Mouse (Mus musculus) Patski (cell line): ENCODE results near the gene Gm28047. TPM values are rescaled to one million over a fixed set of nuclear protein-coding genes. Genes with fewer than 3 reads are reported as not detected.

Experiments
- ATAC-seq: fragments of 100-300 bp; one replicate; pipeline ENCODE4 v1.8.0; 2021
- CTCF ChIA-PET: fragments of 350-600 bp; sonication (Branson Sonifier 250); formaldehyde crosslinking; loops from one replicate; lab custom pipeline; 2022; ENCODE audit warnings: inconsistent platforms; lab: Charles Lee
- POLR2A ChIA-PET: fragments of 350-600 bp; sonication (Branson Sonifier 250); formaldehyde crosslinking; loops from one replicate; lab custom pipeline; 2022; ENCODE audit warnings: antibody characterized with exemption, inconsistent platforms; lab: Charles Lee
- DNase-seq: peaks from one replicate; pipeline ENCODE4 v3.0.0-alpha.2; 2011; ENCODE audit warnings: low read depth, low spot score
- H3K27me3 ChIP-seq: fragments of 371-371 bp; one replicate; pipeline ENCODE4 v1.5.1; 2021
- CTCF ChIP-seq: fragments of 100-300 bp; IDR thresholded peaks from one replicate; pipeline ENCODE4 v1.5.1; 2021
- in situ Hi-C: fragments of 300-500 bp; cut with MboI; formaldehyde crosslinking; loops from 3 replicates; pipeline ENCODE4 v1.11.1; 2018; ENCODE audit warnings: low pct_unique_long_range_greater_than_20kb, mixed read lengths
- polyA plus RNA-seq: library from polyadenylated mRNA; unstranded; gene quantifications from one replicate; pipeline ENCODE4 v1.2.3, GENCODE M21; 2021

The Gm28047 gene
- polyA plus RNA-seq, 1 experiment from 2014 or later = not detected

- no peak for ATAC-seq
- no peak for DNase-seq
- POLR2A ChIA-PET = interaction anchor here (0.5 to 2.5 kb wide), 3 partner anchors 10 to 14 kb away, joined by 3 to 8 read pairs (median 5); no protein-coding TSS in a partner anchor
- TF ChIP-seq CTCF = no peak
- in situ Hi-C loops = no loop called here
- CTCF ChIA-PET = interaction anchor here (0.9 to 1.5 kb wide), 2 partner anchors 13 to 14 kb away, joined by 3 to 6 read pairs; partner anchors contain the start of gene Npff
- H3K27me3 ChIP-seq = no peaks in the 10 kb centered on the region
Measured at GRCm38 (mm10) chr15:102511285-102511833, 113.5 kb downstream of the Gm28047 start.

DNA sequence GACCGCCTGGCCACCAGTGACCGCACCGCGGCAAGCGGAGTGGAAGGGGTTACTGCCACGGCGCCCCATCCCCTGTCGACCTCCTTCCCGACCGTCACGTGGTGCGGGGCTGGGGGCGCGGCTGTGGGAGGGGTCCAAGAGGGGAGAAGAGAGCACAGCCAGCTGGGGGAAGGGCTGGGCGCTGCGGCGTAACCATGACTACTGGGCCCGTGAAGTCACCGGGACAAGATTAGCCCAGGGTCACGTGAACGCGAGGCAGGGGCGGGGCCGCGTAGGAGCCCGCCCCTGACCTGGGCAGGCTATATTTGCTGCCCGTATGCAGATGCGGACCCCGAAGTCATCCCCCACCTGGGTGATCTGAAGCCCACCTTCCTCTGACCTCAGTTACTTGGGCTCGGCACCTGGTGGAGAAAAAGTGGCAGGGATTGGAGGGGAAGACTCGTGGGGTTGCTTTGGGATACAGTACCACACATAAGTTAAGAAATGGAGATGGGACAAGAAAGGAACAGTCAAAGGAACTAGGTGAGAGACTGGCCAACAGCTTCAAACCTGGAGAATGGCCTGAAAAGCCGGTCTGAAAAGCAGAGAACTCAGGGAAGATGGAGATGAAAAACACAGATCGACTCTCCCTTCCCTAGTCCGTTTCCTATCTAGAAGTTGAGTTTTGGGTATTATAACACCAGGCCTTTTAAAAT is 114.1 kb downstream of the Gm28047 start:
- ATAC-seq (peak; percentile 78), DNase-seq (peak; percentile 51)
- CTCF ChIA-PET = interaction anchor here (0.9 to 1.5 kb wide), 3 partner anchors 12 to 14 kb away, joined by 3 to 6 read pairs (median 3); partner anchors contain the start of gene Npff
- no peak for TF ChIP-seq CTCF
- in situ Hi-C loops = no loop called here
- POLR2A ChIA-PET = interaction anchor here (1.1 to 2.5 kb wide), 3 partner anchors 8 to 11 kb away, joined by 5 to 8 read pairs (median 6); partner anchors contain the start of gene Tarbp2
- no peaks in the 10 kb centered on the region for H3K27me3 ChIP-seq

GRCm38 (mm10) chr15:102510110-102510509 is 114.8 kb downstream of the Gm28047 start:
- DNase-seq (no peak), ATAC-seq (peak; percentile 11)
- no peaks in the 10 kb centered on the region for H3K27me3 ChIP-seq
- no peak for TF ChIP-seq CTCF
- CTCF ChIA-PET = interaction anchor here (1.1 to 1.5 kb wide), 2 partner anchors 14 to 15 kb away, joined by 3 to 6 read pairs; partner anchors contain the start of gene Npff
- in situ Hi-C loops = no loop called here
- POLR2A ChIA-PET = interaction anchor here (1.1 to 2.5 kb wide), 3 partner anchors 9 to 10 kb away, joined by 5 to 8 read pairs (median 6); partner anchors contain the start of gene Tarbp2

DNA sequence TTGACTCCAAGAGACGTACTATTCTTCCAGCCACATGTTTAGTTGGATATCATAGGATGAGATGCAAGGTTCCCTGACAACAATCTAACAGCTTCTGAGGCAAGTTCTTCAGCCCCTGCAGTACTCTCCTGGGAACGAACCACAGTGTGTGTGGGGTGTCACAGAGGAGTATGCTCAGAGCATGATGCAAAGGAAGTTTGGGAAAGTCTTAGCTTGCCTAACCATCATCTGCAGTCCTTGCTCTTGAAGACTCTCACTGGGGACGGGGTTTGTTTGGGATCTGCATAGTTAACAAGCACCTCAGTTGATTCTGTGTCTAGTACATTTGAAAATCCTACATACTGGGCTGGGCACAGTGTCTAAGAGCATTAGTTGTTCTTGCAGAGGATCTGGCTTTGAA is 116.5 kb downstream of the Gm28047 start:
- ATAC-seq (no peak), DNase-seq (no peak)
- in situ Hi-C loops = no loop called here
- no peak for TF ChIP-seq CTCF
- POLR2A ChIA-PET = interaction anchor here (0.6 to 2.5 kb wide), 3 partner anchors 9 to 12 kb away, joined by 3 to 8 read pairs (median 6); partner anchors contain the start of gene Tarbp2
- CTCF ChIA-PET = interaction anchor here (1.2 to 1.4 kb wide), 2 partner anchors 10 to 14 kb away, joined by 3 read pairs; partner anchors contain the start of gene Tarbp2
- no peaks in the 10 kb centered on the region for H3K27me3 ChIP-seq

- H3K27me3 ChIP-seq = no peaks in the 10 kb centered on the region
- no peak for ATAC-seq
- DNase-seq = no peak
- POLR2A ChIA-PET = interaction anchor here (1.2 to 2.5 kb wide), 2 partner anchors 11 to 13 kb away, joined by 6 to 8 read pairs; no protein-coding TSS in a partner anchor
- in situ Hi-C loops = no loop called here
- CTCF ChIA-PET = interaction anchor here (0.8 to 1.9 kb wide), 3 partner anchors 9 to 18 kb away, joined by 3 to 5 read pairs (median 3); partner anchors contain the start of genes Map3k12, Npff and Tarbp2
- no peak for TF ChIP-seq CTCF
Measured at GRCm38 (mm10) chr15:102507561-102507960, 117.3 kb downstream of the Gm28047 start.

DNA sequence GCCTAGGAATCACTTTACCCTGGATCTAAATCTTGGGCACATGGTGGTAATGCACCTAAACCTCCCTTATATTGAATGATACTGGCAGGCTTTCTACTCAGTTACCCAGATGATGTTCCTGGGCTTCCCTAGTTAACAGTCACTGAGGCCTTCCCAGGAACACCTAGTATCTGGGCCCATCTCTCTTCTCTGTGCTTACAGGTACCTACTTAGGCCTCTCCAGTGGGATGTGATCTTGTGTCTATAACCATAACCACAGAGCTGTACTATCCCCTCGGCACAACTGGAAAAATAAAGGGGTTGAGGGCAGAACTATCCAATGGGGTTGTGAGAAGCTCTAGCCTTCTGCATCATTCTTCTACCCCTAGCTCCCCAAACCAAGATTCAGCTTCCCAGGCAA is 118.0 kb downstream of the Gm28047 start:
- in situ Hi-C loops = no loop called here
- ChIA-PET CTCF (interaction anchor here (0.8 to 1.9 kb wide), 2 partner anchors 10 to 18 kb away, joined by 3 to 5 read pairs; partner anchors contain the start of genes Map3k12 and Npff), POLR2A (interaction anchor here (0.6 to 2.5 kb wide), 3 partner anchors 10 to 128 kb away, joined by 3 to 8 read pairs (median 6); no protein-coding TSS in a partner anchor)
- ATAC-seq (no peak), DNase-seq (no peak)
- no peaks in the 10 kb centered on the region for H3K27me3 ChIP-seq
- no peak for TF ChIP-seq CTCF

- no peak for ATAC-seq
- no peak for DNase-seq
- in situ Hi-C loops = no loop called here
- H3K27me3 ChIP-seq = no peaks in the 10 kb centered on the region
- CTCF ChIA-PET = interaction anchor here (1.9 kb wide), 1 partner anchor 19 kb away, joined by 5 read pairs; the partner anchor contains the start of gene Npff
- POLR2A ChIA-PET = interaction anchor here (0.6 to 0.7 kb wide), 2 partner anchors 40 to 129 kb away, joined by 3 to 8 read pairs; no protein-coding TSS in a partner anchor
- no peak for TF ChIP-seq CTCF
Measured at GRCm38 (mm10) chr15:102506464-102506830, 118.4 kb downstream of the Gm28047 start.

DNA sequence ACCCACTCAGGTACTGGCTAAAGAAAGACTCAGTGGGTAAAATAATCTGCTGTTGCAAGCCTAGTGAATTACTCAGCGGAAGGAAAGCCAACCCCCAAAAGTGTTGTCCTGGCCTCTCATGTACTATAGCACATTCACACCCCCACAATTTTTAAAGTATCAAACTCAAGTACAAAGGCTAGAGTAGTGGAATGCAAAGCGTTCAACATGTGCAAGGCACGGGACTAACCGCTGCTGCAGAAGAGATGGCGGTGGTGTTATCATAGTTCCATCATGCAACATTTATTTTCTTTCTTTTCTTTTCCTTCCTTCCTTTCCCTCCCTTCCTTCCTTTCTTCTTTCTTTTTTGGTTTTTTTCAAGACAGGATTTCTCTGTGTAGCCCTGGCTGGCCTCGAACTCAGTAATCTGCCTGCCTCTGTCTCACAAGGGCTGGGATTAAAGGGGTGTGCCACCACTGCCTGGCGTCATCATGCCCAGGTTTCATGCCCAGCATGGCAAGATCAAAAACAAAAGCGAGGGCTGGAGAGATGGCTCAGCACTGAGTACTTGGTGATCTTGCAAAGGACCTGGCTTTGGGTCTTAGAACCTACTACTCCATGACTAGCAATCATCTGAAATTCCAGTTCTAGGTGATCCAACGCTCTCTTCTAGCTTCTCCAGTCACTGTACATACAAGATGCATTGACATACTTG is 119.0 kb downstream of the Gm28047 start:
- DNase-seq (no peak), ATAC-seq (no peak)
- ChIA-PET CTCF (interaction anchor here (0.5 to 1.9 kb wide), 2 partner anchors 19 to 317 kb away, joined by 3 to 5 read pairs; partner anchors contain the start of gene Npff), POLR2A (interaction anchor here (0.7 to 2.0 kb wide), 4 partner anchors 10 to 41 kb away, joined by 4 to 8 read pairs (median 5); no protein-coding TSS in a partner anchor)
- in situ Hi-C loops = no loop called here
- H3K27me3 ChIP-seq = no peaks in the 10 kb centered on the region
- no peak for TF ChIP-seq CTCF

DNA sequence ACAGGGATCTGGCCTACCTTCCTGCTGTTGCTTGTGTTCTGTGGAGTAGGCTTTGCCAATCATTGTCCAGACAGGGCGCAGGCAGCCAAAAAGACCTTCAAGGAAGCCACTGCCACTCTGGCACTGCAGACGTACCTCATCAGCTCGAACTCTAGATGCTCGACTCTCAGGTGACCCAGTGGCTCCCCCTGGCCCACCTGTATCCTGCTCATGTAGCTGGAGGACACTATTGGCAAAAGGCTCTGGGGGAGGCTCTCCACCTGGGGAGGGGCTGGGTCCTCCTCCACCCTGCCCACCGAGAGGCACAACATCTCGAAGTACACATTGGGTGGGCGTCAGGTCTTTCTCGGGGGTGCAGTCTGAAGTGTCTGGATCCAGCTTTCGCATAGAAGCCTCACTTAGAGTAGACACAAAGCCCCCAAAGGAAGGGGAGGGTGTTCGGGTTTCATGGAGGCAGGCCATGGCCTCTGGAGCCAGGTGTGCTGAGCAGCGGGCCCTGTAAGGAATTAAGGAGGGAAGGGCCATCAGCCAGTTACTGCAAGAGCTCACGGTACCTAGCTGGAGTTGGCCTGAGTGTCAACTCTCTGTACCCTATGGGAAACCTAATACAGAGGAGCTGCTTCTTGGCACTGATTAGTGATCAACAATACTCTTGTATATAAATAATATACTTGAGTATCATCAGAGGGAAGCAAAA is 119.6 kb downstream of the Gm28047 start:
- no peaks in the 10 kb centered on the region for H3K27me3 ChIP-seq
- in situ Hi-C loops = no loop called here
- CTCF ChIA-PET = interaction anchor here (0.5 to 1.4 kb wide), 4 partner anchors 8 to 318 kb away, joined by 3 to 4 read pairs (median 3); no protein-coding TSS in a partner anchor
- POLR2A ChIA-PET = interaction anchor here (1.1 to 2.0 kb wide), 4 partner anchors 9 to 24 kb away, joined by 4 to 5 read pairs (median 5); partner anchors contain the start of gene Tarbp2
- TF ChIP-seq CTCF = no peak
- ATAC-seq (no peak), DNase-seq (no peak)
